Mouse (Mus musculus): ENCODE data around the gene Rag2.

GRCm38 (mm10) chr2:101648361-101648760, 23.8 kb downstream of the Rag2 start:
- TF ChIP-seq POLR2A (IDR thresholded peaks at IDR 0.05; ENCODE audit: low read depth, low read length), result no peak
- TF ChIP-seq CTCF (IDR thresholded peaks at IDR 0.05; ENCODE audit: extremely low read depth, insufficient read length, insufficient replicate concordance, low read depth, low read length), result no peak
